Mouse (Mus musculus) MEL (cell line): Measurements from ENCODE around the gene Wsb2. TPM values are rescaled to one million over a fixed set of nuclear protein-coding genes. Genes with fewer than 3 reads are reported as not detected.
"Not testable (repeated sequence)": the region's sequence is repeated elsewhere in the genome, so short reads cannot be mapped to it uniquely, and the experiment has no call there.

Source experiments
- DNase-seq: peaks from one replicate; pipeline ENCODE4 v3.0.0; 2011; ENCODE audit warnings: low read depth, low spot score
- H3K27ac ChIP-seq: 2 replicates; pipeline ENCODE4 v1.5.1; 2012; ENCODE audit warnings: low read depth, mild to moderate bottlenecking, control low read depth, low read length, moderate library complexity; ENCODE audit not compliant: control insufficient read depth
- H3K27me3 ChIP-seq, 2 experiments: fragments of 150-350 bp in 1 of 2; sonication (generic) in 1 of 2; 2 replicates each; pipeline ENCODE4 v1.6.1; 2012; ENCODE audit warnings: low read length in 2 of 2, mild to moderate bottlenecking in 2 of 2, improper control_type of control experiment in 1 of 2, moderate library complexity in 1 of 2; ENCODE audit not compliant: insufficient read depth in 2 of 2, control insufficient read depth in 1 of 2
- H3K36me3 ChIP-seq, 2 experiments: 2 replicates each; pipeline ENCODE4 v1.6.1; 2012 to 2014; ENCODE audit warnings: low read length in 2 of 2, improper control_type of control experiment in 1 of 2, inconsistent platforms in 1 of 2, mild to moderate bottlenecking in 1 of 2; ENCODE audit not compliant: insufficient read depth in 2 of 2, control insufficient read depth in 1 of 2
- H3K4me1 ChIP-seq, 2 experiments: fragments of 150-350 bp in 1 of 2; sonication (generic) in 1 of 2; 2 replicates each; pipeline ENCODE4 v1.6.1; 2012; ENCODE audit warnings: low read length in 2 of 2, improper control_type of control experiment in 1 of 2, mild to moderate bottlenecking in 1 of 2; ENCODE audit not compliant: insufficient read depth in 2 of 2, control insufficient read depth in 1 of 2
- H3K4me3 ChIP-seq, 2 experiments: fragments of 150-350 bp in 1 of 2; sonication (generic) in 1 of 2; 2 replicates each; pipeline ENCODE4 v1.5.1; 2012; ENCODE audit warnings: low read depth in 2 of 2, low read length in 2 of 2, mild to moderate bottlenecking in 2 of 2, moderate library complexity in 2 of 2, control low read depth in 1 of 2, improper control_type of control experiment in 1 of 2; ENCODE audit not compliant: control insufficient read depth in 1 of 2, insufficient read depth in 1 of 2
- H3K79me2 ChIP-seq: 2 replicates; pipeline ENCODE4 v1.6.1; 2012; ENCODE audit warnings: mild to moderate bottlenecking, low read length, moderate library complexity; ENCODE audit not compliant: control insufficient read depth, poor library complexity, insufficient read depth
- H3K9ac ChIP-seq: 2 replicates; pipeline ENCODE4 v1.6.1; 2012; ENCODE audit warnings: low read depth, mild to moderate bottlenecking, control low read depth, low read length, moderate library complexity; ENCODE audit not compliant: control insufficient read depth, poor library complexity, severe bottlenecking
- H3K9me3 ChIP-seq: fragments of 150-350 bp; sonication (generic); replicated peaks from 2 replicates; pipeline ENCODE4 v1.6.1; 2012; ENCODE audit warnings: mild to moderate bottlenecking, low read length, improper control_type of control experiment, moderate library complexity; ENCODE audit not compliant: insufficient read depth
- CTCF ChIP-seq, 3 experiments: IDR thresholded peaks in 2 of 3; conservative IDR thresholded peaks in 1 of 3; 2 replicates each; pipeline ENCODE4 v1.5.1; 2011 to 2012; ENCODE audit warnings: low read length in 3 of 3, low read depth in 2 of 3, mild to moderate bottlenecking in 2 of 3, improper control_type of control experiment in 1 of 3, inconsistent platforms in 1 of 3, mixed read lengths in 1 of 3, moderate library complexity in 1 of 3; ENCODE audit not compliant: control insufficient read depth in 1 of 3, insufficient read depth in 1 of 3, poor library complexity in 1 of 3, severe bottlenecking in 1 of 3
- E2F4 ChIP-seq: IDR thresholded peaks from 2 replicates; pipeline ENCODE4 v1.6.1; 2011; ENCODE audit warnings: low read depth, low read length, improper control_type of control experiment, borderline replicate concordance
- ELF1 ChIP-seq: IDR thresholded peaks from 2 replicates; pipeline ENCODE4 v1.6.1; 2014; ENCODE audit warnings: low read depth, mild to moderate bottlenecking, inconsistent platforms, low read length, improper control_type of control experiment, moderate library complexity
- MAX ChIP-seq: IDR thresholded peaks from 2 replicates; pipeline ENCODE4 v1.6.1; 2011; ENCODE audit warnings: low read length, improper control_type of control experiment
- MEF2A ChIP-seq: IDR thresholded peaks from 2 replicates; pipeline ENCODE4 v1.6.1; 2014; ENCODE audit warnings: low read depth, mild to moderate bottlenecking, inconsistent platforms, low read length, improper control_type of control experiment; ENCODE audit not compliant: poor library complexity, insufficient replicate concordance, severe bottlenecking; ENCODE audit errors: extremely low read depth
- MYC ChIP-seq: IDR thresholded peaks from 2 replicates; pipeline ENCODE4 v1.6.1; 2011; ENCODE audit warnings: low read depth, mild to moderate bottlenecking, low read length, improper control_type of control experiment, moderate library complexity
- POLR2A ChIP-seq, 2 experiments: IDR thresholded peaks; 2 replicates each; pipeline ENCODE4 v1.6.1; 2011 to 2012; ENCODE audit warnings: low read length in 2 of 2, mild to moderate bottlenecking in 2 of 2, control low read depth in 1 of 2, improper control_type of control experiment in 1 of 2, low read depth in 1 of 2, moderate library complexity in 1 of 2; ENCODE audit not compliant: control insufficient read depth in 1 of 2, insufficient read depth in 1 of 2, poor library complexity in 1 of 2
- POLR2AphosphoS5 ChIP-seq: IDR thresholded peaks from 2 replicates; pipeline ENCODE4 v1.6.1; 2012; ENCODE audit warnings: low read depth, borderline replicate concordance, mild to moderate bottlenecking, inconsistent platforms, low read length, moderate library complexity, mixed read lengths
- RAD21 ChIP-seq: IDR thresholded peaks from 2 replicates; pipeline ENCODE4 v1.6.1; 2011; ENCODE audit warnings: mild to moderate bottlenecking, low read depth, low read length, improper control_type of control experiment
- UBTF ChIP-seq: IDR thresholded peaks from 2 replicates; pipeline ENCODE4 v1.6.1; 2012; ENCODE audit warnings: low read depth, mild to moderate bottlenecking, inconsistent platforms, low read length, improper control_type of control experiment, moderate library complexity, borderline replicate concordance; ENCODE audit not compliant: insufficient read depth
- USF1 ChIP-seq: IDR thresholded peaks from 2 replicates; pipeline ENCODE4 v1.6.1; 2014; ENCODE audit warnings: low read depth, mild to moderate bottlenecking, inconsistent platforms, low read length, improper control_type of control experiment, moderate library complexity
- USF2 ChIP-seq, 2 experiments: IDR thresholded peaks; 2 replicates each; pipeline ENCODE4 v1.6.1; 2011 to 2012; ENCODE audit warnings: improper control_type of control experiment in 2 of 2, low read length in 2 of 2, borderline replicate concordance in 1 of 2, inconsistent platforms in 1 of 2, low read depth in 1 of 2, mild to moderate bottlenecking in 1 of 2; ENCODE audit not compliant: insufficient read depth in 1 of 2
- ZNF384 ChIP-seq: IDR thresholded peaks from 2 replicates; pipeline ENCODE4 v1.6.1; 2012; ENCODE audit warnings: low read depth, mild to moderate bottlenecking, inconsistent platforms, low read length, improper control_type of control experiment
- polyA plus RNA-seq, 2 experiments: library from polyadenylated mRNA; stranded (reverse) in 1 of 2; unstranded in 1 of 2; fragments of >175 nt in 1 of 2; fragments of >200 nt in 1 of 2; gene quantifications; 2 replicates each; pipeline versions ENCODE4 v1.2.1 to v1.2.4; 2012; ENCODE audit warnings: low replicate concordance in 2 of 2, low read depth in 1 of 2; ENCODE audit not compliant: insufficient read length in 2 of 2, insufficient read depth in 1 of 2, missing spikeins in 1 of 2
- total RNA-seq: library from RNA; depleted of rRNA; stranded (reverse); fragments of 300-350 nt; gene quantifications from 2 replicates; pipeline ENCODE4 v1.2.3, GENCODE M21; 2012

Gene Wsb2
- total and polyA plus RNA-seq, 3 experiments: 32.9 to 56.9 TPM; not detected in 1

DNA sequence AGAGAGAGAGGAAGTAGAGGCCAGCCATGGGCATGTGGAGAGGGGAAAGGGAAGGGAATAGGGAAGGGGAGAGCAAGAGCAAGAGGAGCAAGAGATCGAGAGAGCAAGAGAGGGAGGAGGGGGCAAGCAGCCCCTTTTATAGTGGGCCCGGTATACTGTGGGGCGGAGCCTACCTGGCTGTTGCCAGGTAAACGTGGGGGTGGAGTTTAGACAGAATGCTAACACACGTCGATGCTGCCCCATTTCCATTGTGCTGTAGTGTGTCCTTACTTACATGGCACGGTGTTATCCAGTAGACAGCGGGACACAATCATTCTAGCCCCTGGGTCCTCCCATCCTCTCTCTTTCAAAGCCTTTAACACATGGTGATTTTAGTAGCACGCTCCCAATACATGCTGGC is 42.2 kb downstream of the Wsb2 start:
- no peak overlapping the region for H3K4me3 ChIP-seq
- no peaks in the 10 kb centered on the region for H3K79me2 ChIP-seq
- H3K9ac ChIP-seq: no peak overlapping the region
- H3K4me1 ChIP-seq: no peaks in the 10 kb centered on the region
- H3K9me3 ChIP-seq: no peaks in the 10 kb centered on the region
- no peak for DNase-seq
- TF ChIP-seq RAD21 (no peak), ZNF384 (no peak), ELF1 (no peak), MEF2A (no peak), POLR2AphosphoS5 (no peak), CTCF (IDR thresholded peaks at IDR 0.05 in 2 of 3, conservative IDR thresholded peaks at IDR 0.05 in 1 of 3; ENCODE audit: control insufficient read depth in 1 of 3, insufficient read depth in 1 of 3, low read depth in 2 of 3, low read length in 3 of 3, poor library complexity in 1 of 3, severe bottlenecking in 1 of 3) (no peak), USF1 (no peak), POLR2A (IDR thresholded peaks at IDR 0.05; ENCODE audit: control insufficient read depth in 1 of 2, insufficient read depth in 1 of 2, low read depth in 1 of 2, low read length in 2 of 2, poor library complexity in 1 of 2) (no peak), MAX (no peak), MYC (no peak), UBTF (no peak), USF2 (IDR thresholded peaks at IDR 0.05; ENCODE audit: borderline replicate concordance in 1 of 2, insufficient read depth in 1 of 2, low read depth in 1 of 2, low read length in 2 of 2) (no peak)
- TF ChIP-seq, all 39 proteins: peak for 0
- Histone ChIP-seq H3K27me3 (no peaks in the 10 kb centered on the region), H3K27ac (no peak overlapping the region), H3K36me3 (no peaks in the 10 kb centered on the region)

DNA sequence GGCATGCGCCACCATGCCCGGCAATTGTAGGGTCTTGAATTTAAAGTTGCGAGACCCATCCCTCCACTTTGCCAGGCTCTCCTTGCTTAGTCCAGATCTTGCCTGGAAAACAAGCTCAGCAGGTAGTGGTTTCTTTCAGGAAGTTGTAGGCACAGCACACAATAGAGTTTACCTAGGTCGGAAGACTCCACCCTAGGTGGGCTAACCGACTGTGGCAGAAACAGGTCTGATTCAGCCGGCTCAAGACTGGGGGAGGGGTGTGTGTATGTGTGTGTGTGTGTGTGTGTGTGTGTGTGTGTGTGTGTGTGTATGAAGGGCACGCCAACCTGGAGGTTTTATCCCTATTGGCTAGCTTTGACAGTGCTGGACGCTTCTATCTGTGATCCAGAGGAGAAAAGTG is 46.5 kb downstream of the Wsb2 start:
- DNase-seq: no peak
- Histone ChIP-seq H3K9me3 (no peaks in the 10 kb centered on the region), H3K4me3 (no peak overlapping the region), H3K27ac (no peak overlapping the region), H3K79me2 (no peaks in the 10 kb centered on the region)
- TF ChIP-seq E2F4: no peak
- TF ChIP-seq, all 39 proteins: peak for 0
- Histone ChIP-seq H3K36me3 (peaks cover 0 to 2% of the 10 kb centered on the region in 2 experiments; a peak in 1 of 4 replicates), H3K4me1 (no peaks in the 10 kb centered on the region; a peak in 1 of 4 replicates), H3K9ac (no peak overlapping the region), H3K27me3 (no peaks in the 10 kb centered on the region; a peak in 1 of 4 replicates)

DNA sequence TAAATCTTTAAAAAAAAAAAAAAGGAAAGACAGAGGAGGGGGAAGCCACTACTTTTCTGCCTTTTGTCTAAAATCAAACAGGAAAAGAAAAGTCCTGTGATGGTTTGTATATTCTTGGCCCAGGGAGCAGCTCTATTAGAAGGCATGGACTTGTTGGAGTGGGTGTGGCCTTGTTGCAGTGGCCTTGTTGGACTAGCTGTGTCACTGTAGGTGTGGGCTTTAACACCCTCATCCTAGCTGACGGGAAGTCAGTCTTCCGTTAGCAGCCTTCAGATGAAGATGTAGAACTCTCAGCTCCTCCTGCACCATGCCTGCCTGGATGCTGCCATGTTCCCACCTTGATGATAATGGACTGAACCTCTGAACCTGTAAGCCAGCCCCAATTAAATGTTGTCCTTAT is 47.6 kb downstream of the Wsb2 start:
- H3K36me3 ChIP-seq, H3K9ac ChIP-seq, DNase-seq, H3K4me3 ChIP-seq, H3K9me3 ChIP-seq, H3K27me3 ChIP-seq, H3K79me2 ChIP-seq, H3K27ac ChIP-seq, H3K4me1 ChIP-seq: not testable (repeated sequence)
